Mouse (Mus musculus): ENCODE measurements around the gene Ftl1-ps1. TPM values are rescaled to one million over a fixed set of nuclear protein-coding genes. Genes with fewer than 3 reads are reported as not detected.

The Ftl1-ps1 gene
- total RNA-seq (2022), result 100 to 1,000 TPM; 153 to 247 (median 197) TPM

GRCm38 (mm10) chr13:74399298-74399839 lies at the start of gene Ftl1-ps1:
Gene Ftl1-ps1, plus strand, starts transcription at chr13:74399694.
- no peak for DNase-seq (ENCODE audit: low spot score in 2 of 2)

GRCm38 (mm10) chr13:74350435-74350906 lies 49.0 kb upstream of the Ftl1-ps1 start:
- DNase-seq (ENCODE audit: low spot score in 2 of 2), result no peak

GRCm38 (mm10) chr13:74356491-74356890 lies 43.0 kb upstream of the Ftl1-ps1 start:
- DNase-seq (ENCODE audit: low spot score in 2 of 2), result no peak

- no peak for DNase-seq (ENCODE audit: low spot score in 2 of 2)
These were observed 37.3 kb upstream of the Ftl1-ps1 start for GRCm38 (mm10) chr13:74362218-74362617.

GRCm38 (mm10) chr13:74363176-74363858 lies 36.2 kb upstream of the Ftl1-ps1 start:
- DNase-seq (ENCODE audit: low spot score in 2 of 2), result no peak

GRCm38 (mm10) chr13:74363859-74364235 lies 35.6 kb upstream of the Ftl1-ps1 start, which contains the start of gene Lrrc14b:
Gene Lrrc14b, minus strand, starts transcription at chr13:74364005.
- DNase-seq (ENCODE audit: low spot score in 2 of 2), result no peak

GRCm38 (mm10) chr13:74381533-74382276 lies 17.8 kb upstream of the Ftl1-ps1 start:
- DNase-seq (ENCODE audit: low spot score in 2 of 2), result no peak

- no peak for DNase-seq (ENCODE audit: low spot score in 2 of 2)
These were observed 17.2 kb upstream of the Ftl1-ps1 start for GRCm38 (mm10) chr13:74382289-74382688.

- DNase-seq (ENCODE audit: low spot score in 2 of 2), result no peak
These were observed 9.8 kb upstream of the Ftl1-ps1 start for GRCm38 (mm10) chr13:74389730-74390129.

GRCm38 (mm10) chr13:74390371-74390990 lies 9.0 kb upstream of the Ftl1-ps1 start, which contains the start of gene Zfp72:
Gene Zfp72, minus strand, starts transcription at chr13:74390836.
- peak; percentile 48 to 63 for DNase-seq (ENCODE audit: low spot score in 2 of 2)

- DNase-seq (ENCODE audit: low spot score in 2 of 2), result no peak
These were observed 8.3 kb upstream of the Ftl1-ps1 start for GRCm38 (mm10) chr13:74391156-74391555.

- no peak for DNase-seq (ENCODE audit: low spot score in 2 of 2)
These were observed 40.4 kb downstream of the Ftl1-ps1 start for GRCm38 (mm10) chr13:74439895-74440294.

Small RNA genes lying within 50 kb of the gene (microRNA-seq; reads per million reads assigned to microRNA genes)
- gene Mir692-3, result 0 reads per million in 2 experiments

Other genes starting within 250 kb of the Ftl1-ps1 start
- gene Exoc3, start 191.0 kb upstream of the Ftl1-ps1 start, total RNA-seq (2022), result 10 to 100 TPM; 76.1 to 77.0 (median 76.6) TPM
- gene Ahrr, start 107.4 kb upstream of the Ftl1-ps1 start, total RNA-seq (2022), result 1 to 10 TPM in 3 of 4 experiments, under 1 TPM in 1; 0.85 to 2.0 (median 1.2) TPM
- gene Pdcd6, start 82.1 kb upstream of the Ftl1-ps1 start, total RNA-seq (2022), result 10 to 100 TPM; 80.1 to 87.1 (median 82.4) TPM
- gene Sdha, start 49.4 kb upstream of the Ftl1-ps1 start, total RNA-seq (2022), result 100 to 1,000 TPM; 345 to 381 (median 357) TPM
- 10 to 100 TPM; 78.1 to 94.3 (median 82.4) TPM for gene Ccdc127, start 49.4 kb upstream of the Ftl1-ps1 start, total RNA-seq (2022)
- gene Lrrc14b, start 35.7 kb upstream of the Ftl1-ps1 start, total RNA-seq (2022), result under 1 TPM; 0.11 to 0.35 (median 0.19) TPM
- gene Zfp72, start 8.9 kb upstream of the Ftl1-ps1 start, total RNA-seq (2022), result 1 to 10 TPM; 4.1 to 6.2 (median 4.8) TPM
- 1 to 10 TPM; 7.9 to 8.5 (median 8.2) TPM for gene Zfp825, start 94.3 kb downstream of the Ftl1-ps1 start, total RNA-seq (2022)
- gene Erap1, start 239.9 kb downstream of the Ftl1-ps1 start, total RNA-seq (2022), result 10 to 100 TPM in 3 of 4 experiments, 1 to 10 TPM in 1; 9.6 to 17.1 (median 13.1) TPM